Mouse (Mus musculus) NIH3T3 (cell line): ENCODE data around the gene Chka.

Experiments
- DNase-seq: peaks from one replicate; pipeline ENCODE4 v3.0.0-alpha.2; 2012; ENCODE audit warnings: low read depth

Chka gene

GRCm38 (mm10) chr19:3916727-3917126 is 65.2 kb downstream of the Chka start:
- DNase-seq, result no peak

- DNase-seq, result no peak
Measured at GRCm38 (mm10) chr19:3919928-3920327, 68.4 kb downstream of the Chka start.

DNA sequence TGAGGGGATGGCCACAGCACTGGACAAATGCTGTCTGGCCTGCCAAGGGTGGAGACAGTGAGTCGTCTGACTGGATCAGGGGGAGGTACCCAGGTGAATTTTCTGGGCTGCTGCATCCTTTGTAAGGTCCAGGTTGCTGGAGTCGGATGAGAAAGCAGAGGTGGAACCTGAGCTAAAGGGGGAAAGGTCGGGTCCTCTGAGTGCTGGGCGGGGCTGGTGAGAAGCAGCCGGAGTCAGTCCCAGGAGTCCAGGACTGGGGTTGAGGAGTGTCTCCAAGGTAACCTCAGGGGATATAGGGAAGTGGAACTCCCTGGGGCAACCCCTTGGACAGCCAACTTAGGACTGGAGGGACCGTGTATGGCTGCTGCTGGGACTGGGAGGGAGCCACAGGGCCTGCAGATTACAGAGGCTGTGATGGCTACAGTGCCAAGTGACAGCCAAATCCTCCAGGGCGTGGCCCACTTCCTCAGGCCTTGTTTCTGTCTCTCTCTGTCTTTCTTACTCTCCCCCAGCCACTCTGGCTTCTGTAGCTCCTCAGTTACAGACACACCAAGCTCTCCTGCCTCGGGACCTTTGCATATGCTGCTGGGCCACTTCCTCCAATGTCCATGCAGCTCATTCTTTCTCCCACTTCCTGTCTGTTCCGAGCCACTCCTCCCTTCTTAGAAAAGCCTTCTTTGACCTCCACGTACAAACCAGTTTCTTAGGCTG is 71.2 kb downstream of the Chka start:
- no peak for DNase-seq

DNA sequence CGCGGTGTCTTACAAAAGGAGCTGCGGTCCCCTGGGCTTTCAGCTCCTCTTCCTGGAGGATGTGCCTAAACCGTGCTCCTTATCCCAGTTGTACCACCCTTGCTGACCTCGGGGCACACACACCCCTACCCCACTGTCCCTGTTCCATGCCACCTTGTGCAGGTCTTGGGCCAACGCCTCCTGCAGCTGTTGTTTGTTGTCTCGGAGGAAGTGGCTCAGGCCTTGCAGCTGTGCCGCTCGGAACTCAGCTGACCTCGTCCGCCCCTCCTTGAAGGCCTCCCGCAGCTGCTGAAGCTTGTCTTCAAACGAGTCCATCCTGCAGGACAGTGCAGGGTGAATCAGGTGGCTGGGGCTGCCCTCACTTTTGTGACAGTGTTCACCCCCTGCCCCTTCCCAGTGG is 72.0 kb downstream of the Chka start:
- DNase-seq, result no peak

DNA sequence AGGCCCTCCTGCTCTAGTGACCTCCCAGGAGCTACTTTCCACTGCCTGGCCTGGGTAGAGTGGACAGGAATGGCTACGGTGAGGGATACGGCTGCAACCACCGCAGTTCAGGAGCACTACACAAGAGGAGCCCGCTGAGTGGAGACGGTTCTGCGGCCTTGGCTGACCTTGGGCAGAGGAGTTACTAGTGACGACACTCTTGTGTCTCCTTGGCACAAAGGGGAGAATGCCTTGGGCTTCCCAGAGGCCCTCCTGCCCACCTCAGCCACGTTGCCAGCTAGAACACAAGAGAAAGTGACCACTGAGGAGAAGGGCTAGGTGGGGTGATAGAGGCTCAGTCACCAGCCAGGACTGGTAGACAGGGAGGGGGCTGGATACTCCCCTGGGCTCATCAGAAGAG is 72.6 kb downstream of the Chka start:
- no peak for DNase-seq

DNA sequence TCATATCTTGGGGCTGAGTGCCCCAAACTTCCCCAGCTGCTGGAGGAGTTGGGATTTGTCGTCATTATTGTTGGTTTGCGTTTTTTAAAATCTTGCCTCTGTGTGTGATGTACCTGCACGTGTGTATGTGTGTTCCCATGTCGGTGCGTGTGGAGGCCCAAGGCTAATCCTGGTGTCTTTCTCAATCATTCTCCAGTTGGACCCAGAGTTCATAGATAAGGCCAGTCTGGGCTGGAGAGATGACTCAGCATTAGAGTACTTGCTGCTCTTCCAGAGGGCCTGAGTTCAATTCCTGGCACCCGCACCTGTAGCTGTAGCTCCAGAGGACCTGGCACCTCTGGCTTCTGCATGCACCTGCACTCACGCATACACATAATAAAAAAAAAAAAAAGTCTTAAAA is 73.3 kb downstream of the Chka start:
- DNase-seq, result no peak

DNA sequence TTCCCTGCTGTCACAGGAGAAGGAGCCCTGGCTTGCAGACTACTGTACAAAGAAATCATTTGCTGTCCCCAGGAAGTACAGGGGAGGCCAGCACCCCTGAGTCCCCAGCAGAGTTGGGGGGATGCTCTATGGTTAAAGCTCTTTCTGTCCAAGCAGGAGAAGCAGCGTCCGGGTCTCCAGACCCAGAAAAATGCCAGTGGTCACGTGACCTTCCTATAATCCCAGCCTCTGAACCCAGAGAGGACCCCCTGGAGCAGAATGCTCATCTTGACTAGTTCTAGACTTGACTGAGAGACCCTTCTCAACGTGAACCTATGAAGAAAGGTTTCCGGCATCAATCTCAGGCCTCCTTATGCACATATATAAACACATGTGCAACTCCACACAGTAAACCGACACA is 74.3 kb downstream of the Chka start:
- DNase-seq, result no peak

GRCm38 (mm10) chr19:3926279-3926678 is 74.7 kb downstream of the Chka start:
- DNase-seq, result peak; percentile 82

GRCm38 (mm10) chr19:3926685-3927084 is 75.1 kb downstream of the Chka start:
- no peak for DNase-seq

GRCm38 (mm10) chr19:3927989-3928388 is 76.4 kb downstream of the Chka start:
- no peak for DNase-seq

DNA sequence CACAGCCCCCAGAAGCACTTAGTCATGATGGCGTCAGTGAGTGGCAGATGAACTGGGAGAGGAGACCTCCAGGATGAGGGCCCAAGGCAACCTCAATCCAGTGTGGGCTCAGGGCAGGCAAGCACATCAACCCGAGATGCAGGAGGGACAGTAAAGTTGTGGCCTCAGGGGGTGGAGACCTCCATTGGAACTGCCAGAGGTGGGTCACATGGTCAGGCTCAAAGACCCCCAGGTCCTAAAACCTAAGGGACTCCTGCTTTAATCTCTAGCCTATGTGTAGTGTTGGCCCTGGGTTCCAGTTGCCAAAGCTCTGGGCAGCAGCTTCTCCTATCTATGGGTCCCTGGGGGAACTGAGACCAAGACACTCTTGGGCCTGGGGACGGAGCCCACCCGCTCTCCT is 77.2 kb downstream of the Chka start:
- DNase-seq, result no peak

DNA sequence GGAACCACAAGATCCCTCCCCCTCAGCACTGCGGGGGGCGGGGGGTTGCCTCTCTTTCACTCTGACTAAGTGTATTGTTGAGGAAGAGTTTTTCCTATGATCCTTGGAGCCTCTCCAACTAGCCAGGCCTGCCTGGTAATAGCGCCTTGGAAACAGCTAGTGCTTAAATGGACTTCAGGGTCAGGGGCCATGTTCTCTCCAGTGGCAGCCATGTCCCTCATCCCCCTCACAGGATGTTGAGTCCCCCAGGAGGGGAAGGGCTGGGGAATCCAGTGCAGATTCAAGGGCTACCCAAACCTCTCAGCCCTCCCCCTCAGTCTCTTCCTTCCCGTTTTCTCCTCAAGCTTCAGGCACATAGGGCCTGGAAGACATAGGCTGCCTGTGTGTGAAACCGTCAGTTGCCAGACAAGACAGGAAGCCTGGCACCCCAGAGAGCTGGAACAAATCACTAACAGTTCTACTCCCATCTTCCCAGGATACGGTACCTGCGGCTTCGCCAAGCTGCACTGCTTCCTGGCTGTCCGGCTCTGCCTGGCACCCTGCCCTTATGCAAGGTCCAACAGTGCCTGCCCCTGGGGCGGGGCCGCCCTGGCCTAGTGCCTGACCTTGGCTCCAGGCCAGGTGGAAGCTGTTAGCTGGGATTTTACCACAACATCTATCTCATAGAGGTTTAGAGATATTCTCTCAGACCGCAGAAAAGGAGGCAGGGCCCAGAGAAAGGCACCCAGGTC is 77.8 kb downstream of the Chka start, which contains the start of gene Aldh3b1:
Aldh3b1 (minus strand) TSS at position 598 of the 731 bp plus-strand sequence.
- DNase-seq, result peak; percentile 94

DNA sequence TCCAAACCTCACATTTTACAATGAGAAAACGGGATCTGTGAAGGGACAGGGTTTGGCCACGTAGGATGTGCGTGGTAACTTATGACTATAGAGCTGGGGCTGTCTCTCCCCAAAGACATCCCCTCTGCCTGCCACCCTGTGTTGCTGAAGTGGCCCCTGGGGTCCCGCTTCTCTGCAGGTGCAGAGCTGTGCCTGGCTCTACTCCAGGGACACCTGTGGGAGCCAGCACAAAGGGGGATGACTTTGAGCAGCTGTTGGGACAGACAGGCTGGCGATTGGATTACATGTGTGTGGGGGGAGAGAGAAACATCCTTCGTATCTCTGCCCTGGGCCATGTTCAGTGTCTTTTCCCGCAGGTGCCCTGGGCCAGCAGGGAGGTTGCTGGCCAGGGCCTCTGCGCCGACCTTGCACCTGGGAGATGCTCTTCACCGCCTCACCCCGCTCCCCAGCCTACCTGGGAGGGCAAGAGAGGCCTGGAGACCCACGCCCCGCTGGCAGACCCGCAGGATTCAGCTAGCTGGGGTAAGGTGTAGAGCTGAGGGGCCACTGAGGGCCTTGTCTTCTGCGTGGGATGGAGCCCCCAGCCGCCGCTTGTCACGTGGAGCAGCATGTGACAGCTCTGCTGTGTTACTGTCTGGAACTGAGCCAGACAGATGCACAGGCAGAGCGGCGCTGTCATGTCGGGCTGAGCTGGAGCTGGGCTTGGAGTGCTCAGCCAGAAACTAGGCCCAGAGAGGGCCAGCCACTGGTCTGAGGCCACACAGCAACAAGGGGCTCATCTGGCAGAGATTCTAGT is 78.9 kb downstream of the Chka start:
- DNase-seq, result no peak

GRCm38 (mm10) chr19:3931716-3932115 is 80.1 kb downstream of the Chka start:
- DNase-seq, result no peak

DNA sequence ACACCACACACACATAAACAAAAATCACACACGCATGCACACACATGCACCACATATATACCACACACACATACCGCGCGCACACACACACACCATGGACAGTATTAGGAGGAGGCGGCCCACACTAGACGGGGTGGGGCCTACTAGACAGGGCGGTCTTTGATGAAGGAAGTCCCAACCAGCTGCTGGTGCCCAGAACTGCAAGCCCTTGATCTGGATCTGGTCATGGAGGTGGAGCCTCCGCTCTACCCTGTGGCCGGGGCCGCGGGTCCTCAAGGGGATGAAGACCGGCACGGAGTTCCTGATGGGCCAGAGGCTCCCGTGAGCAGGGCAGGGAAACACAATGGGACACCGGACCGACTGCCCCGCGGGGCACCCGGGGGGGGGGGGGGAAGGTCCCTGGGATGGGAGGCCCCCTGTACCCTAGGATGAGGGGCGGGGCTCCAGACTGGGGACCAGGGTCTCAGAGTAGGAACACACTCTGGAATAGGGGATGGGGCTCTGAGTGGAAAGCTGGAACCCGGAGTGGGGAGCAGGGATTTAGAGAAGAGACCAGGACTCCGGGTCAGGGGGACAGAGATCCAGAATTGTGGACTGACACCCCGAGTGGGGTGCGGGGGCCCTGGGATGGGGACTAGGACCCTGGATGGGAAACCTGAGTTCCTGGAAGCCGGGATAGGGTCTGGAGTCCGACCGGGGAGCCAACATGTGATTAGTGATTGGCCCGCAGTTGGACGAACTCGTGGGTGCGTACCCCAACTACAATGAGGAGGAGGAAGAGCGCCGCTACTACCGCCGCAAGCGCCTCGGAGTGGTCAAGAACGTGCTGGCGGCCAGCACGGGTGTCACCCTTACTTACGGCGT is 83.7 kb downstream of the Chka start, which contains the start of gene Unc93b1:
Unc93b1 (plus strand) TSS at position 155 of the 864 bp plus-strand sequence.
- DNase-seq, result no peak

DNA sequence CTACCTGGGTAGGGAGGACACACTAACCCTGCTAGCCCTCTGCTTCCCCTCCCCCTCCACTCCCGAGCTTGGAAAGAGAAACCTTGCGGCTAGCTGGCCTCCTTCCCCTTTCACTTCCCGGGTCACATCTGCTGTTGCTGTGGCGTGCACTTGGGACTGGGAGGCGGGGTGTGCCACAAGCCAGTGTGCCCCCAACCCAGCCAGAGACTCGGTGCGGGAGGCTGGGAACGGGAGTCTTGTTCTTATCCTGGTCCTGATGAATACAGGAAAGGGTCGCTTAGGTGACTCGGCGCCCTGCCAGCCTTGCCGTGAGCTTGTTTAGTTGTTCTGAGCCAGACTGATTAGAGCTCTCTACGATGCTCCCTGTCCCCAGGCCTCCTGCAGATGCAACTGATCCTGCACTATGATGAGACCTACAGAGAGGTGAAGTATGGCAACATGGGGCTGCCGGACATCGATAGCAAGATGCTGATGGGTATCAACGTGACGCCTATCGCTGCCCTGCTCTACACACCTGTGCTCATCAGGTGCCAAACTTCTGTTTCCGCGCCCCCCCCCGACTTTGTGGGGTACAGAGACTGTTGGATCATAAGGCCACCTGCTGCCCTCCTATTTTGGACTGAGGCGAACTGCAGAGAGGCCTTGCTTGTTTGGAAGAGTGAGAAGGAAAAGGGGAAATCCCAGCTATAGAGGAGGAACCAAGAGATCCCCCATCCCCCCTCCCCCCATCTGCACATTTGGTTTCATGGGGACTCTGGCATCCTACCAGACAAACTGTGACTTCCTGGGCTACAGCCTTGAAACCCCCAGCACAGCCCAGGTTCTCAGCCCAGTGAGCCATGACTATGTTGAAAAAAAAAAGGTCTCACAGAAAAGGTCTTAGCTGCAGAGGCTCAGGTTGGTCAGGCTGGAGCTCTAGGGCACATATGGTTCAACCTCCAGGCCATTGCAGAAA is 84.6 kb downstream of the Chka start:
- DNase-seq, result no peak

GRCm38 (mm10) chr19:3942315-3942714 is 90.7 kb downstream of the Chka start:
- DNase-seq, result no peak

- DNase-seq, result no peak
Measured at GRCm38 (mm10) chr19:3942986-3943735, 91.6 kb downstream of the Chka start.
